Mouse (Mus musculus): Measurements from ENCODE around the gene Dpp9.
A peak's percentile ranks its signal among the peaks of the same experiment; 100 is the strongest.

Gene Dpp9

GRCm38 (mm10) chr17:56229943-56230342 lies 11.2 kb upstream of the Dpp9 start:
- peak; percentile 68 to 85 for DNase-seq (ENCODE audit: low spot score in 2 of 2)

DNA sequence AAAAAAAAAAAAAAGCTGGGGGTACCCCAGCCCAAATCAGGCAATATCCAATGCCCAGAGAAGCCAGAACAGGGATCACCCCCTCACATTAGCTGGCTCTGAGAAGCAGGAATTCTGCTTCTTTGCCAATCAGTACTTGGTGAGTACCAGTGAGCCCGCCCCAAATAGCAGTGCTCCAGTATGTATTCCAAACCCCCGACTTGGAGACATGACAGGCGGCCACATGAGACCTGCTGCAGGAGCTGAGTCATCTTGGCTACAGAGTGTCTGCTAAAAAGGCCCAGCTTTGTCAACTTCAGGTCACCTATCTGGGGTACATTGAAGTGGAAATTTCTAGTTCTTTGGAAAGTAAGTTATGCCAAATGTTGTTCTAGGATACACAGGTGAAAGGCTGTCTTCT lies 7.9 kb upstream of the Dpp9 start:
- no peak for DNase-seq (ENCODE audit: low spot score in 2 of 2)

- no peak for DNase-seq (ENCODE audit: low spot score in 2 of 2)
Observed at GRCm38 (mm10) chr17:56224916-56225315, 6.2 kb upstream of the Dpp9 start.

DNA sequence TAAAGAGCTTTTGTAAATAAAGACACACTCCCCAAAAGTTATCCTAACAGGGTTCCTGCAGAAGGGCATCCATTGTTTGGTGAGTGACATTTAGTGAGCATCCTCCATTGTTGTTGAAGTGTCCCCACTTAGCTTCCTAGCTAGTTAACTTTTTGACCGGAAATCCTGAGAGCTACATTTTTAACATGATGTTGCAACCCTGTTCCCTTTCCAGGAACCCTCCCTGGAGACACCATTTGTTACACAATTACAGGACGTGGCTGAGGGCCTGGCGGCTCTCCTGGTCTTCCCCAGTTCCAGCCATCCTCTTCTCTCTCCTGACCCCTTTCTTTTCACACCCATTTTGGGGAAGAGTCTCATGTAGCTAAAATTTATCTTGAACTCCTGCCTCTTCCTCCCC lies 1.1 kb upstream of the Dpp9 start:
- no peak for DNase-seq (ENCODE audit: low spot score in 2 of 2)

DNA sequence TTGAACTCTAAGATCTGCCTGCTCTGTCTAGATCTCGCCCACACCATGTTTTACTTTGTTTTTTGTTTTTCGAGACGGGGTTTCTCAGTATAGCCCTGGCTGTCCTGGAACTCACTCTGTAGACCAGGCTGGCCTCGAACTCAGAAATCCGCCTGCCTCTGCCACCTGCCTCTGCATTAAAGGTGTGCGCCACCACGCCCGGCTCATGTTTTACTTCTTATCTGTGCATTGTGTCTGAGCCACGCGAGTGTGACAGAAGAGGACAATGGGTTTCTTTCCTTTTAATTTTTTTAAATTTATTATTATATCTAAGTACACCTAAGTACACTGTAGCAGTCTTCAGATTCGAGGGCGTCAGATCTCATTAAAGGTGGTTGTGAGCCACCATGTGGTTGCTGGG lies 546 bp upstream of the Dpp9 start:
- DNase-seq (ENCODE audit: low spot score in 2 of 2) = no peak

DNA sequence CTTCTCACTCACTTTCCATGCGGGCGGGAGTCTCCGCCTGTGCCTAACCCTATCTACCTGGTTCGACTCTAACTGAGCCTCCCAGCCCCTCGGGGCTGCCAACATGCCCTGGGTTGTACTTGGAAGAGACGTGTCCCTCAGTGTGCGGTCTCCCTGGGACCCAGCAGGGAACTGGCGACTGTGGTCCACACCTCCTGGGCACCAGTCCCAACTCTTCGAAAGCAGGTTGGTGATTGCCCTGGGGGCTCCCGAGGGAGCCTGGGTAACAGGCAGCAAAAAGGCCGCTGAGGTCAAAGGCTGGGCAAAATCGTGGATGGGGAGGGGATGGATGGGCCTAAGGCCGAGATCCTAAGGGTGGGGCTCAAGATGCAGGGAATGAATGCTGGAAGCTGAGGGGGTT lies 1.0 kb downstream of the Dpp9 start:
- DNase-seq (ENCODE audit: low spot score in 2 of 2) = no peak

DNA sequence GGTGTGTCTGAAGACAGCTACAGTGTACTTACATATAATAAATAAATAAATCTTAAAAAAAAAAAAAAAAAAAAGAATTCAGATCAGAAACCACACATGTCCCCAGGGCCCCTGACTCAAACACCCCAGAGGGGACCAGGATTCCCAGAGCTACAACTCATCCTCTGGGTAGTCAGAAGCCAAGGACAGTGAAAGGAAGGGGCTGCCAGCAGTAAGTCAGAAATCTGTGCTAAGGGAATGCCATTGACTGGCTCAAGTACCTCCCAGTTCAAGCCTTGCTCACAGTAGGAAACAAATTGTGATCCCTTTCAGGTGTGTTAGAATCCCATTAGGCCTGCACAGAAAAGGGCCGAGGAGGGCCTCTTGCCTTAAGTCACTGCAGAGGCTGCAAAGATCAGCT lies 4.5 kb downstream of the Dpp9 start:
- no peak for DNase-seq (ENCODE audit: low spot score in 2 of 2)

DNA sequence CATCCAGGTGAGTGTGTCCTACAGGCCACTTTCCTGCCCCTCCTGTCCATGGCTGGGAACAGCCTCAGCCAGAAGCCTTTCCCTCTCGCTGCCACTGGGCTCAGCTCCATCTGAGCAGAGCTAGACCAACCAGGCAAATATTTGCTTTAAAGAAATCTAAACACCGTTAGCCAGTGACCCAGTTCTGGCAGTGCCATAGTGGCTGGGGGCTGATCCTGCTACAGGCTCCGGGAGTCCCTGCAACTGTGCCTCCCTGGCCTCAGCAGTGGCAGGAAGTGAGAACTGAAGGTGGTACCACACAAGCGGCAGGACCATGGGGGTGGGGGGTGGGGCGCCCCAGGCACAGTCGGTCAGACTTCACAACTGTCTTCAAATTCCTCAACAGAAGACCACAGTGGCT lies 6.0 kb downstream of the Dpp9 start:
- no peak for DNase-seq (ENCODE audit: low spot score in 2 of 2)

DNA sequence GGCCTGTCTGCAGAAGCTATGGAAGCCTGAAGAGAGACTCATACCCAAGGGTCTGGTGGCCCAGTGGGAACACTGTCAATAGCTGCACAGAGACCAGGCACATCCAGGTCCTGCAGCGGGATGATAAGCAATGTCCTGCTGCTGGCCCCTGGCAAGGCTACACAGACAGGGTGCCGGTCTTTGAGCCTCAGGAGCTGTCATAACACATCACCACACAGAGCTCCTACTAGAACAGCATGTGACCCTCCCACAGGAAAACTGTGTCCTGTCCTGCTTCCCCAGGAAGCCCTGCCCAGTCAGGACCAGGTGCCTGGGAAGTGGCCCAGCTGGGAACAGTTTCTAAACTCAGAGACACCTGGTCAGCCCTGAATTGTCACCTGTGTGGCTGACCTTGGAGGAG lies 7.6 kb downstream of the Dpp9 start:
- no peak for DNase-seq (ENCODE audit: low spot score in 2 of 2)

GRCm38 (mm10) chr17:56208821-56209220 lies 9.9 kb downstream of the Dpp9 start:
- DNase-seq (ENCODE audit: low spot score in 2 of 2) = no peak

DNA sequence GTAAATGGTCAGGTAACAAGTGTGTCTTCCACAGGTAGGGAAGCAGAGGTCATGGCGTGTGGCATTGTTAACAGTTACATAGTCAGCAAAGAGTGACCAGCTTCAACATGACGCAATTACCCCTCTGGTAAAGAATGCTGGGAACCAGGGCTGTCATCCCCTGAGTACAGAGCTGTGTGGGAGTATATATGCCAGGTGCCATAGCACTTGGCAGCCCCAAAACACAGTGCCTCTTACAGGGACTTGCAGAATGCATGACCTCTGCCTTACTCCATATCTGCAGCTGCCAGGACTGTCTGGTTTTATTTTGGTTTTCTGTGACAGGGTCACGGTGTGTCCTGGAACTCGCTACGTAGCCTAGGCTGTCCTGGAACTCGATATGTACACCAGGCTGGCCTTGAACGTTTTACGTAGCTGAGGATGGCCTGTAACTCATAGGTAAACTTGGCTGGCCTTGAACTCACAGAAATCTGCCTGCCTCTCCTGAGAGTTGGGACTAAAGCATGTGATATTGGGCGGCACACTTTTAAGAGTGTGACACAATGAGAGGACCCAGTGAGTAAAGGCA lies 10.7 kb downstream of the Dpp9 start:
- no peak for DNase-seq (ENCODE audit: low spot score in 2 of 2)

- DNase-seq (ENCODE audit: low spot score in 2 of 2) = no peak
Observed at GRCm38 (mm10) chr17:56206986-56207674, 11.6 kb downstream of the Dpp9 start.

DNA sequence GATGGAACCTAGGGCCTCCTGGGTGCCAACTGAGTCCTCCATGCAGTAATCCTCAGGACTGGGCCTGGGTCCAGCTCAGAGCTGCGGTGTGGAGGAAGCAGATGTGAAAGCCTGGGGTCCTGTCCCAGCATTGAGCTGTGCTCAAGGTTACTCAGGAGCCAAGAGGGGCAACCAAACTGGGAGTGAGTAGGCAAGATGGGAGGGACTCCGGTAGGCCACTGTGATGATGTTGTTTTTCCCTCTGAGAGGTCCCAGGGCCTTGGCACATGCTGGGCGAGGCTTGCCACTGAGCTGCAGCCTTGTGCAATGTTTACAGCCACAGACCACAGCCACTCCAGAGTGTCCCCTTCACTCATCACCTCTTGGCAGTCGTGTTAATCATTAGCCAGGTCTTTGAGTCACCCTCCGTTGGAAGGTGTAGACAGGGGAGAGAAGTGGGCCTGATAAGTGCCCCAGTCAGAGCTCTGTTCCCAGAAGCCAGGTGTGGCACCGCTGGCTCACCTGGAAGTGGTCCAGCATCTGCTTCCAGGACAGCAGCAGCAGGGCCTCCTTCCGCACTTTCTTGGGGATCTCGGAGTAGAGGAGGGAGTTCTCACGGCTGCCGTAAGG lies 12.3 kb downstream of the Dpp9 start:
- no peak for DNase-seq (ENCODE audit: low spot score in 2 of 2)

- DNase-seq (ENCODE audit: low spot score in 2 of 2) = no peak
Observed at GRCm38 (mm10) chr17:56203729-56204128, 15.0 kb downstream of the Dpp9 start.

DNA sequence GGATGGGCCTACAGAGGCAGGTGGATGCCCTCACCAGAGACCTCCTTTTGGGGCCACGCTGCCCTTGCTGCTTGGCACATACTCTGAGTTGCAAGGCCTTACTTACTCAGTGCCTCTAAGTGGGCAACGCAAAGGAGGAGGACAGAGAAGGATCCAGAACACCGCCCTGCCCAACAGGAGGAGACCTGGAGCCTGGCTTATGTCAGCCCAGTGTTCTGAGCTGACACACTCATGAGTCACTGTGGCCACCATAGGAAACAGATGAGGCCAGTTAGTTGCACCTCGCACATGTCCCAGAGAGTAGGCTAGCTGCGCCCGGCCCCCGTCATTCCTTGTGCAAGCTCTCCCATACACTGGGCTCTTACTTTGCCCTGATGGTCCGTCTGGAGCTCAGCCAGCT lies 16.2 kb downstream of the Dpp9 start:
- no peak for DNase-seq (ENCODE audit: low spot score in 2 of 2)

- DNase-seq (ENCODE audit: low spot score in 2 of 2) = no peak
Observed at GRCm38 (mm10) chr17:56201642-56202041, 17.1 kb downstream of the Dpp9 start.

- DNase-seq (ENCODE audit: low spot score in 2 of 2) = no peak
Observed at GRCm38 (mm10) chr17:56200586-56200985, 18.1 kb downstream of the Dpp9 start.

DNA sequence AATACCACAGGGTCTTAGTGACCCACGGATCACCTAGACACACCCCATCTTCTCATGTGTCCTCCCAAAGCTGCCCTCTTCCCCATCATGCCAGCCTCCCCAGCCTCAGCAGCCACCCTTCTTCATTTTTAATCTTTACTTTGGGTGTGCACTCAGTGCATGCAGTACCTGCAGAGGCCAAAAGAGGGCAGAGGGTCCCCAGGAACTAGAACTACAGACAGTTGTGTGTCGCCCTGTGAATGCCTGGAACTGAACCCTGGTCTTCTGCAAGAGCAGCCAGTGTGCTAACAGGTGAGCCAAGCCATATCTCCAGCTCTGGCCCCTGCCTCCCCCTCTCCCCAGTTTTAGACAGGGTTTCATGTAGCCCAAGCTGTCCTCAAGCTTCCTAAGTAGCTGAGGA lies 21.8 kb downstream of the Dpp9 start:
- DNase-seq (ENCODE audit: low spot score in 2 of 2) = no peak

DNA sequence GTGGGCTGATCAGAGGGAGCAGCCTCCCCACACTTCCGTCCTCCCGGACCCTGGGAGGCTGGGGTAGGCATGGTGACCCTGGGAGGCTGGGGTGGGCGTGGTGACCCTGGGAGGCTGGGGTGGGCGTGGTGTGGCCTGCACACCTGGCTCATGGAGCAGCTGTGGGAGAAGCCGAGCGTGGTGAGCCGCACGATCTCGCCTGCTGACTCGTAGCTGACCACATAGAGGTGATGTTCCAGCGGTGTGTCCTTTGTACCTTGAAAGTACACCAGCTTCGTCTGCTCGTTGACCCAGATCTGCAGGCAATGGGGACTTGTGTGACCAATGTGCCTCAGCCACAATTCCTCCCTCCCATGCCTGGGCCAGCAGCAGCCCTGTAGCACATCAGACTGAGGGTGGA lies 23.9 kb downstream of the Dpp9 start:
- DNase-seq (ENCODE audit: low spot score in 2 of 2) = no peak

GRCm38 (mm10) chr17:56194357-56194756 lies 24.3 kb downstream of the Dpp9 start:
- no peak for DNase-seq (ENCODE audit: low spot score in 2 of 2)

GRCm38 (mm10) chr17:56191266-56191665 lies 27.4 kb downstream of the Dpp9 start:
- DNase-seq (ENCODE audit: low spot score in 2 of 2) = no peak

DNA sequence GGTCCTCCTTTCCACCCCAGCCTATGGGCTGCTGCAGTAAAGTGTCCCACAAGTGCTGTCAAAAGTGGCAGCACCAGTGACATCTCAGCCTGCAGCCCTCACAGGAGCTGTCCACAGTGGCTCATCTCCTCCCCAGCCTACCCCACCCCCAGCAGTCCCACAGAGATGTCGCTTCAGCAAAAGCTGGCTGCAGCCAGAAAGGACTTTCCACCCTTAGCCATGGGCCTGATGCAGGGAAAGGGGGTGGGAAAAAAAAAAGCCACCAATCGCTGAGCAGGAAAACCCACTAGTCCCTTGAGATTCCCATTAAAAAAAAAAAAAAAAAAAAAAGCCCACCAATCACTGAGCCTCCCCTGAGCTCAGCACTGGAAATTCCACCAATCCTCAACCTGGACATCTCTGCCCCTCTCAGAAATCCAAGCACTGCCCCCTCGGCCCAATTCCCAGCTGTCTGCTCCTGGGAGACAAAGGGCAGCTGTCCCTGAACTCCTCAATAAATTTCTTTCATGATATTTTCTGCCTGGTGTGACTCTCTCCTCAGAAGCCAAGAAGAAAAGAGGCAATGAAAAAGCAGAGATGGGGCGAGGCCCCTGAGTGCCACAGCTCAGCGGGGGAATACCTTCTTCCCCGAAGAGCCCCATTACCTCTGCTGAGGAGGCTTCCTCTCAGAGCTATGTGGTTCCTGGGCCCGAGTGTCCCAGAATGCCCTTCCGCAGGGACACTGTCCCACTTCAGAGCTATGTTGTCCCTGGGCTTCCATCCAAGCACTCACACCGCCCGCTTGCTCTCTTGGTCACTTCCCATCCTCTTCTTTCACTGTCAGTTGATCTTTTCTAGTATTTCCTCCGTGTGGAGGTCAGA lies 33.2 kb downstream of the Dpp9 start:
- peak in 1 of 2 experiments; percentile 39 for DNase-seq (ENCODE audit: low spot score in 2 of 2)

All from frontal cortex, postnatal 10 days (tissue).